Mouse (Mus musculus): ENCODE measurements around the gene Spag6. TPM values are rescaled to one million over a fixed set of nuclear protein-coding genes. Genes with fewer than 3 reads are reported as not detected.

The Spag6 gene
- polyA plus RNA-seq, 1 experiment from 2014 or later, result not detected

DNA sequence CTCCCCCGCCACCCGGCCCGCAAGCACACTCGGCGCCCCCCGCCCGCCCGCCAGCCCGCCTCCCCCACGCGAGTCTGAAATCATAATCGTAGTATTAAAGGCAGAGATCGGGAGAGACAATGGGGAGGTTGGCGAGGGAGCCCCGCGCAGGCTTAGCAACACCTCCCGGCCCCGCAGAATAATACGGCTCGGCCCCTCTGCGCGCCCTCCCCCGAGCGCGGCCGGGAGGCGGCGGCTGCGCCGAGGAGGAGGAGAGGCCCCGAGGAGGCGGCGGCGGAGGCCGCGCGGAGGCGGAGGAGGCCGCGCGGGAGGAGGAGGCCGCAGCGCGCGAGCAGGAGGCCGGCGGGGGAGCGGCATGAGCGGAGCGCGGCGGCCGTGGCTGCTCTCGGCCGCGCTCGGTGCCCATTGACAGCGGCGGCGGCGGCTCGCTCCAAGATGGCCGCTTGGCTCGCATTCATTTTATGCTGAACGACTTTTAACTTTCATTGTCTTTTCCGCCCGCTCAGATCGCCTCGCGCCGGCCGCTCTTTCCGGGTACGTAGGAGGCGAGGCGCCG lies 16.8 kb upstream of the Spag6 start, which contains the start of gene Bmi1:
TSS of gene Bmi1 (plus strand) at position 83 of the 556 bp plus-strand sequence.
- no peaks in the 10 kb centered on the region for H3K36me3 ChIP-seq
- peak within 1 kb of the TSS; percentile 100 for H3K27ac ChIP-seq (replicated peaks)
- peak within 1 kb of the TSS; percentile 91 for H3K4me3 ChIP-seq
- WGBS, result 1% methylated on average over 58 of the region's 77 CpGs
- peak; percentile 74 for ATAC-seq (ENCODE audit: low read depth)
- H3K9ac ChIP-seq, result peak within 1 kb of the TSS; percentile 99
- peak within 1 kb of the TSS; percentile 78 for H3K4me2 ChIP-seq
- H3K27me3 ChIP-seq, result peaks cover 46% of the 10 kb centered on the region
- no peaks in the 10 kb centered on the region for H3K9me3 ChIP-seq
- H3K4me1 ChIP-seq (replicated peaks), result peaks cover 55% of the 10 kb centered on the region

DNA sequence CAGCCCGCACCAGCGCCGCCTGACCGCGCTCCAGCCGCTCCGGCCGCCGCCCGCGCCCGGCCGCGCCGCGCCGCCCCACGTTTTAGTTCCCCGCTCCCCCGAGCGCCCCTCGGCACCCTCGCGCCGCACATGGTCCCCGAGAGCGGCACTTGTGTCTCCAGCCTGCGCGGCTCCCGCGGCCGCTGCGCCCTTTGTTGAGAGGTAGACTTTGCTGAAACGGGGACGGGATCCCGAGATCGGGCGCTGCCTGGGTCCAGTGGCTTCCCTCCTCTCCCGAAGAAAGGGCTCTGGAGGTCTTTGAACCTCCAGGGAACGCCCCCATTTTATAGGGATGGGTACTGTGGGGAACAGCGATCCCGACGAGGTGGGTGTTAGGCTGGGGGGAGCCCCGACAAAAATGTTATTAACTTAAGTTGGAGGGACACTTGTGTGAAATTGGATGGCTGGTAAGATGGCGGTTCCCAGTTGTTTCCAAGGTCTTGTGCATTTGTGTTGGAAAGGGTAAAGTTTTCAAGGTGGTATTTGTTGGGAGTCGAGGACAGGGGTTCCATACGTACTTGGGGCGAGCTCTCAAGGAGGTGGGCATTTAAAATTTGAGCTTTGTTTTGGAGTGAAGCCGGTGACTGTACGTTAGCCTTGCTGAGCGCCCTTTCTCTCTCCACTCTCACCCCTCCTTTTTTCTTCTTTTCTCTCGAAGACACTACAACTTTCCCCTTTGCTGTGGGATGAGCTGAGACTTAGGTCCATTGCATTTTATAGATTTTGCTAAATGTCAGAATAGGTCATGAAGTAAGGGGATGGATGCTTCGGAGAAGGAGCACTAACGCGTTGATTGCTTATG lies 16.0 kb upstream of the Spag6 start:
- Histone ChIP-seq H3K4me1 (replicated peaks) (peaks cover 55% of the 10 kb centered on the region), H3K27ac (replicated peaks) (peak overlapping the region; percentile 100), H3K4me2 (peak overlapping the region; percentile 78), H3K27me3 (peaks cover 54% of the 10 kb centered on the region), H3K9ac (peak overlapping the region; percentile 99), H3K9me3 (no peaks in the 10 kb centered on the region), H3K36me3 (peaks cover 5% of the 10 kb centered on the region; the same call in 1 of the 2 replicates), H3K4me3 (peak overlapping the region; percentile 91)
- ATAC-seq (ENCODE audit: low read depth), result peak; percentile 9
- under 1% methylated on average over 37 of the region's 55 CpGs for WGBS

DNA sequence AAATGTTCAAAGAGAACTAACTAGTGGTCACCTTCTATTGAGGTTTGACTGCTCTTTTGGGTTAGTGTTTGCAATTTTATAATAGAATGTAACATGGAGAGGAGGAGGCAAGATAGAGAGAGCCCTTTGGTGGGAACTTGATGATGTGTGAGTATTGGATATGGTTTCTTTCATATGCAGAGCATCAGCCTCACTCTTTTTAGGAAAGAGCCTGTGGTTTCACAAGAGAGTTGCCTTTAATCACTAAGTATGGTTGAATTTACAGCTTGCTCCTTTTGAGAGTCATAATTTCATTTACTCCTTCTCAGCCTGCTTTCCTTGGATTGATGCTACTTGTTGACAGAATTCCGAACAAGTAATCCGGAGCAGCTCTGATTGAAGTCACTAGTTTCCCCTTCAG lies 14.1 kb upstream of the Spag6 start:
- no peak overlapping the region for H3K9ac ChIP-seq
- no peak overlapping the region for H3K4me3 ChIP-seq
- 25% methylated on average over 2 of the region's 2 CpGs for WGBS
- no peak for ATAC-seq (ENCODE audit: low read depth)
- no peak overlapping the region for H3K27ac ChIP-seq (replicated peaks)
- no peaks in the 10 kb centered on the region for H3K9me3 ChIP-seq
- H3K27me3 ChIP-seq, result peaks cover 61% of the 10 kb centered on the region
- peaks cover 19% of the 10 kb centered on the region for H3K36me3 ChIP-seq
- H3K4me2 ChIP-seq, result no peak overlapping the region
- peaks cover 42% of the 10 kb centered on the region for H3K4me1 ChIP-seq (replicated peaks)

DNA sequence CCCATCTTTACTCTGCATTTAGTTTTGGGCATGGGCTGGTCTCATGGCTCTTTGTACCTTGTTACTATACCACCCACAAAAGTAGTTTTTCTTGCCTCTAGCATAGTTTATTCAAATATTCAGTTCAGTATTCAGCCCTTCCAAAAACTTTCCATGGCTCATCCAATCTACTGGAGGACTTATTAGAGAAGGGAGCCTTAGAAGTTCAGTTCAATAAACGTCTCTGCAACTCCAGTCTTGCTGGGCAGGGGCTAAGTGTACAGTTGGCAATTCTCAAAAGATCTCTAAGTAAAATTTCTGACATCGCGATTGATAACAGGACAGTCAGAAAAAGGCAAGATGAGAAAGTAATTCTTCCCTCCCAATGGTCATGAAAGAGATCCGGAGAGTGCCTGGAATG lies 13.3 kb upstream of the Spag6 start:
- 2% methylated on average over 4 of the region's 4 CpGs for WGBS
- H3K9me3 ChIP-seq, result no peaks in the 10 kb centered on the region
- no peak for ATAC-seq (ENCODE audit: low read depth)
- H3K4me2 ChIP-seq, result peak overlapping the region; percentile 59
- H3K4me1 ChIP-seq (replicated peaks), result peaks cover 41% of the 10 kb centered on the region
- H3K4me3 ChIP-seq, result peak overlapping the region; percentile 34
- H3K36me3 ChIP-seq, result peaks cover 19% of the 10 kb centered on the region
- peaks cover 62% of the 10 kb centered on the region for H3K27me3 ChIP-seq
- peak overlapping the region; percentile 55; the same call in 1 of the 2 replicates for H3K9ac ChIP-seq
- no peak overlapping the region for H3K27ac ChIP-seq (replicated peaks)

DNA sequence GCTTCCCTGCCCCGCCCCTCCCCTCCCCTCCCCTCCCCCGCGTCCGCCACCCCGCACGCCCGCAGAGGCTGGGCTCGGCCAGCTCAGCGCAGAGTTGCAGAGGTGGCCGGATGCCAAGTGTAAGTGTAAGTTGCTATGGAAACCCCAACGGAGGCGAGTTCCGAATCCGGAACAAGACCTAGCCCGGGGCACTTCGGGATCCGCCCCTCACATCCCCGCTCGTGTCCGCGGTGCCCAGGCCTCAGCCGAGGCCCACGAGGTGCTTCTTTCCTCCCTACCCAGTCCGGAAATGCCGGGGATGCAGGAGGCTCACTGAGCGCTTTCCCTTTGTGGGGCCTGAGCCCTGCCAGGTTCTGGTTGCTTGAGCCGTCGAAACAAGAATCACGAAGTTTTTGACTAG lies 12.9 kb upstream of the Spag6 start:
- H3K9ac ChIP-seq, result peak overlapping the region; percentile 55
- H3K27ac ChIP-seq (replicated peaks), result no peak overlapping the region
- H3K36me3 ChIP-seq, result peaks cover 19% of the 10 kb centered on the region
- peak overlapping the region; percentile 59 for H3K4me2 ChIP-seq
- peaks cover 63% of the 10 kb centered on the region for H3K27me3 ChIP-seq
- no peaks in the 10 kb centered on the region for H3K9me3 ChIP-seq
- H3K4me1 ChIP-seq (replicated peaks), result peaks cover 37% of the 10 kb centered on the region
- H3K4me3 ChIP-seq, result peak overlapping the region; percentile 34
- ATAC-seq (ENCODE audit: low read depth), result no peak
- 2% methylated on average over 20 of the region's 29 CpGs for WGBS

DNA sequence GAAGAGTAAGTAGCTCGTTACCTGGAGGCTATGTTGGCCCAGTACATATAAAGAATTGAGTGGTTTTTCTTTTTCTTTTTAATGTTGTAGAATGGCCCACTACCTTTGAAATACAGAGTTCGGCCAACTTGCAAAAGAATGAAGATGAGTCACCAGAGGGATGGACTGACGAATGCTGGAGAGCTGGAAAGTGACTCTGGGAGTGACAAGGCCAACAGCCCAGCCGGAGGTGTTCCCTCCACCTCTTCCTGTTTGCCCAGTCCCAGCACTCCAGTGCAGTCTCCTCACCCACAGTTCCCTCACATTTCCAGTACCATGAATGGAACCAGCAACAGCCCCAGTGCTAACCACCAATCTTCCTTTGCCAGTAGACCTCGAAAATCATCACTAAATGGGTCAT lies 9.8 kb upstream of the Spag6 start:
- 52% methylated on average over 5 of the region's 5 CpGs for WGBS
- H3K27ac ChIP-seq (replicated peaks), result no peak overlapping the region
- peaks cover 19% of the 10 kb centered on the region for H3K36me3 ChIP-seq
- no peak for ATAC-seq (ENCODE audit: low read depth)
- H3K9ac ChIP-seq, result no peak overlapping the region
- no peaks in the 10 kb centered on the region for H3K9me3 ChIP-seq
- H3K27me3 ChIP-seq, result peaks cover 91% of the 10 kb centered on the region
- H3K4me1 ChIP-seq (replicated peaks), result peaks cover 30% of the 10 kb centered on the region
- no peak overlapping the region for H3K4me2 ChIP-seq
- H3K4me3 ChIP-seq, result no peak overlapping the region

DNA sequence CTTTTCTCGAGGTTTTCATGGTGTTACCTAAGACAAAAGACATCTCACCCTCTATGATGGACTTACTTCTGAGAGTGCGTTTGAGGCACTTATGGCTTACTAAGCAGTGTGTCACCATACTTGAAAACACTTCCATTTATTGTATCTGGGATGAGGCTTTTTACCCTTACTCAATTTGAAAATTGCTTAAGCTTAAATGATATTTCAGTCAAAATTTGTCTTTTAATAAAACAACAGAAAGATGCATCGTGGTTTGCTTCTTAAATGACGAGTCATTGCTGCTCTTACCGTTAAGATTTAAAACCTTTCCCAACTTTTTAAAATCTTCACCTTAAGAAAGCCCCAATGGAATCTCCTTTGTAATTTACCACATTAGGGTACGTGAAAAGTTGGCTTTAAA lies 7.4 kb upstream of the Spag6 start:
- H3K36me3 ChIP-seq, result peaks cover 19% of the 10 kb centered on the region
- no peak overlapping the region for H3K4me2 ChIP-seq
- 32% methylated on average over 6 of the region's 6 CpGs for WGBS
- no peaks in the 10 kb centered on the region for H3K9me3 ChIP-seq
- no peak overlapping the region for H3K9ac ChIP-seq
- peaks cover 91% of the 10 kb centered on the region for H3K27me3 ChIP-seq
- no peak overlapping the region for H3K27ac ChIP-seq (replicated peaks)
- peaks cover 23% of the 10 kb centered on the region for H3K4me1 ChIP-seq (replicated peaks)
- no peak for ATAC-seq (ENCODE audit: low read depth)
- H3K4me3 ChIP-seq, result no peak overlapping the region

DNA sequence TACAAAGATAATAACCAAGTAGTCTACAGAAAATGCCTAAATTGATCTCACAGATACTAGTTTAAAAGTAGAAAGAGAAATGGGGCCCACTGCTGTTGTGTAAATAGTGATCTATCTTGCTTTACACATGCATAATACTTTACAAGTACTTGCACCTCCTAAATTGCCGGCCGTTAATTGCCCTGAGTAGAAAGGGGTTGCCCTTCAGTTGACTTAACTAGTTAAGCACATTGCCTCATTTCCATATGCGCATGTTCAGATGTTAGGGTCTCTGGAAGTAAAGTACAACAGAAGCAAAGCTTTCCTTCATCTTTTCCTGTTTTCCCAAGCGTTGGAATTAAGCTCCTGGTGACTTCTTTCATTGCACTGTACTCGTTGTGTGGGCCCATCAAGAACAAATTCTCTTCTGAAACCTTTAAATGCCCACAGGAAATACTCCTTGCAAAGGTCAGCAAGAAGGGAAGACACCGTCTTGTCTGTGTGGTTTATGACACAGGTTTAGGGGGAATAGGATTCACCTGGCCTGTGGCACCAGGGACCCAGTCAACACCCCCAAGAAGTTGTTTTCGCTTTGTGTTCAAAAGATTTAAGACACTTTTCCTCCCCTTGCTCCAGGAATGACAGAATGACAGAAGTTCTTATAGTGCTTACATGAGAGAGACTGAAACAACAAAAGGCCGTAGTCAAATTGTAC lies 6.9 kb upstream of the Spag6 start:
- Histone ChIP-seq H3K9me3 (no peaks in the 10 kb centered on the region), H3K4me1 (replicated peaks) (peaks cover 22% of the 10 kb centered on the region), H3K9ac (no peak overlapping the region), H3K36me3 (peaks cover 19% of the 10 kb centered on the region), H3K4me3 (no peak overlapping the region), H3K27ac (replicated peaks) (no peak overlapping the region), H3K27me3 (peaks cover 90% of the 10 kb centered on the region), H3K4me2 (no peak overlapping the region)
- ATAC-seq (ENCODE audit: low read depth), result no peak
- 15% methylated on average over 8 of the region's 8 CpGs for WGBS

DNA sequence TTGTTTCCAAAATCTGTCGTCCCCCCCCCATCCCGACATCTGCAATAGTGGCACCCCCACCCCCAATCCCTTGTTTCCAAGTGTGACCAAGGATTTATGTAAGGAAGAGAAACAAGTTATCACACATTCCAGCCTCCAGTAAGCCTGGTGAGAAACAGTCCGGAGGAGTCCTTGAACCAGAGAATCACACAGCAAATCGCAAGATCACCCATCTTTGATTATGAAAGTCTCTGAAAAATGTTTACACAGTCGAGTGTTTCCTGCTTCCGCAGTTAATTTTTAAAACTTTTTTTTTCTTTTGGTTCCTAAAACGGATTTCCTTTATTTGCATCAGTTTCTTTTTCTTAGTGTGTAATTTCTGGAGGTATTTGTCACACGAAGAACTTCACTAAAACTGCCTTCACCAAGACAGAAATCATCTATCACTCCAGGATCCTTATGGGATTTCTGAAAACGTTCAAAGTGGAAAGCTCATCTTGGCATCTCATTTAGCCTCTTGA lies 6.1 kb upstream of the Spag6 start:
- Histone ChIP-seq H3K9ac (no peak overlapping the region), H3K4me3 (no peak overlapping the region), H3K9me3 (no peaks in the 10 kb centered on the region), H3K4me2 (no peak overlapping the region), H3K36me3 (peaks cover 16% of the 10 kb centered on the region), H3K27me3 (peaks cover 90% of the 10 kb centered on the region), H3K4me1 (replicated peaks) (peaks cover 22% of the 10 kb centered on the region), H3K27ac (replicated peaks) (no peak overlapping the region)
- 3% methylated on average over 9 of the region's 9 CpGs for WGBS
- no peak for ATAC-seq (ENCODE audit: low read depth)

DNA sequence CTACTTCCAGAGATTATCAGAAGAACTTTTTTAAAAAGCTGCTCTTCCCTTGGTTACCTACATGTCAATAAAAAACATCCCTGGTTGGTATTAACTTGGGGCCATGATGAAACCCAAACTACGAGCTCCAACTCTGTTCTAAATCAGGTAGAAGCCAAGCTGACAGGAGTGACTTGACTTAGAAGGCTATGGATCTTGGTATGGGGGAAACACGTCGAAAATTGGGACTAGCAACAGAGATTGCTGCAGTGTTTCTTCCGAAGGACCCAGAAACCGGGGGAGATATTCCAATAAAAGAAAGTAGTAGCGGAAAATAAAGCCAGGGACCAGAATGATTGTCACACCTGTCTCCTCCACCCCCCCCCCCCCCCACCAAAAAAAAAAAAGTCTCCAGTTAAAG lies 5.5 kb upstream of the Spag6 start:
- Histone ChIP-seq H3K27ac (replicated peaks) (no peak overlapping the region), H3K4me2 (peak overlapping the region; percentile 74), H3K9me3 (no peaks in the 10 kb centered on the region), H3K4me3 (peak overlapping the region; percentile 45), H3K9ac (no peak overlapping the region), H3K4me1 (replicated peaks) (peaks cover 22% of the 10 kb centered on the region), H3K36me3 (peaks cover 11% of the 10 kb centered on the region), H3K27me3 (peaks cover 91% of the 10 kb centered on the region)
- 7% methylated on average over 6 of the region's 6 CpGs for WGBS
- ATAC-seq (ENCODE audit: low read depth), result no peak

DNA sequence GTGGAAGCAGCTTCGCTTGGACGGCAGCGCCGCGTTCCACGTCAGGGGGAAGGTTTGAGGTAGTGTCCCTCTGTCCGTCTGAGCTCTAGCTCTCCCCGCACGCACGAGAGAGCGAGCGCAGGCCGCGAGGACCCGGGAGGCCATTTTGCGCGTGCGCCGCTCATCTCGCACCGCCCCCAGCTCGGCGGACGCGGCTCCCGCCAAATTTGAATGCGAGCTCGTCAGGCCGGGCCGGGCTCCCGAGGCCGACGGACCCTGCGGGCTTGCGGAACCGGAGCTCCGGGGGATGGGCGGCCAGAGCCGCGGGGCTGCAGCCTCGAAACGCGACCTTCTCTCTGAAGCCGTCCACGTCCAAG lies 5.1 kb upstream of the Spag6 start:
- WGBS, result 1% methylated on average over 45 of the region's 45 CpGs
- Histone ChIP-seq H3K27ac (replicated peaks) (no peak overlapping the region), H3K9ac (no peak overlapping the region), H3K36me3 (peaks cover 8% of the 10 kb centered on the region), H3K27me3 (peaks cover 89% of the 10 kb centered on the region), H3K4me3 (peak overlapping the region; percentile 45), H3K4me1 (replicated peaks) (peaks cover 22% of the 10 kb centered on the region), H3K9me3 (no peaks in the 10 kb centered on the region), H3K4me2 (peak overlapping the region; percentile 74)
- ATAC-seq (ENCODE audit: low read depth), result peak; percentile 19; the same call in 1 of the 2 replicates
